Mouse (Mus musculus) myocyte (in vitro differentiated cells): Measurements from ENCODE around the gene Rab11fip4. TPM values are rescaled to one million over a fixed set of nuclear protein-coding genes. Genes with fewer than 3 reads are reported as not detected.

Experiments
- H3K27me3 ChIP-seq: one replicate; pipeline ENCODE4 v1.6.1; 2011; ENCODE audit not compliant: control insufficient read depth, insufficient read depth, insufficient read length
- H3K36me3 ChIP-seq: one replicate; pipeline ENCODE4 v1.6.1; 2011; ENCODE audit not compliant: control insufficient read depth, insufficient read depth
- H3K4me2 ChIP-seq: one replicate; pipeline ENCODE4 v1.6.1; 2011; ENCODE audit warnings: low read depth, control low read depth
- H3K4me3 ChIP-seq: one replicate; pipeline ENCODE4 v1.5.1; 2011; ENCODE audit warnings: mild to moderate bottlenecking, control low read depth, moderate library complexity
- H3K79me2 ChIP-seq: one replicate; pipeline ENCODE4 v1.6.1; 2011; ENCODE audit not compliant: control insufficient read depth, insufficient read depth
- H3ac ChIP-seq: one replicate; pipeline ENCODE4 v1.6.1; 2011; ENCODE audit not compliant: control insufficient read depth, insufficient read length
- CEBPB ChIP-seq: IDR thresholded peaks from 2 replicates; pipeline ENCODE4 v1.6.1; 2011; ENCODE audit warnings: mild to moderate bottlenecking, moderate library complexity; ENCODE audit not compliant: poor library complexity, insufficient read depth, severe bottlenecking
- E2F4 ChIP-seq: IDR thresholded peaks from one replicate; pipeline ENCODE4 v1.6.1; 2011; ENCODE audit warnings: mild to moderate bottlenecking, control low read depth, moderate library complexity; ENCODE audit not compliant: insufficient read depth
- MAX ChIP-seq: IDR thresholded peaks from one replicate; pipeline ENCODE4 v1.6.1; 2011; ENCODE audit warnings: low read depth, mild to moderate bottlenecking, control low read depth
- MYOD1 ChIP-seq, 3 experiments: IDR thresholded peaks; one replicate each; pipeline ENCODE4 v1.6.1; 2011; ENCODE audit warnings: control low read depth in 2 of 3, low read depth in 2 of 3, mild to moderate bottlenecking in 2 of 3, moderate library complexity in 1 of 3; ENCODE audit not compliant: insufficient read length in 2 of 3, control insufficient read depth in 1 of 3
- MYOG ChIP-seq, 3 experiments: IDR thresholded peaks; one replicate each; pipeline ENCODE4 v1.6.1; 2011; ENCODE audit warnings: control low read depth in 2 of 3, low read depth in 2 of 3, mild to moderate bottlenecking in 2 of 3; ENCODE audit not compliant: insufficient read length in 2 of 3, control insufficient read depth in 1 of 3, insufficient read depth in 1 of 3
- POLR2A ChIP-seq: IDR thresholded peaks from one replicate; pipeline ENCODE4 v1.6.1; 2011; ENCODE audit warnings: low read depth, mild to moderate bottlenecking, control low read depth, moderate library complexity; ENCODE audit not compliant: insufficient read length
- POLR2AphosphoS2 ChIP-seq: IDR thresholded peaks from one replicate; pipeline ENCODE4 v1.6.1; 2011; ENCODE audit warnings: low read depth, control low read depth; ENCODE audit not compliant: insufficient read length
- REST ChIP-seq: IDR thresholded peaks from one replicate; pipeline ENCODE4 v1.6.1; 2011; ENCODE audit warnings: mild to moderate bottlenecking, control low read depth, moderate library complexity; ENCODE audit not compliant: insufficient read depth, insufficient read length
- SRF ChIP-seq: IDR thresholded peaks from one replicate; pipeline ENCODE4 v1.6.1; 2011; ENCODE audit warnings: low read depth; ENCODE audit not compliant: control insufficient read depth, insufficient read length
- TCF12 ChIP-seq: IDR thresholded peaks from one replicate; pipeline ENCODE4 v1.6.1; 2011; ENCODE audit warnings: mild to moderate bottlenecking, control low read depth; ENCODE audit not compliant: poor library complexity, insufficient read depth, severe bottlenecking
- TCF3 ChIP-seq: IDR thresholded peaks from one replicate; pipeline ENCODE4 v1.6.1; 2011; ENCODE audit warnings: low read depth, control low read depth; ENCODE audit not compliant: insufficient read length
- USF1 ChIP-seq: IDR thresholded peaks from one replicate; pipeline ENCODE4 v1.6.1; 2011; ENCODE audit warnings: low read depth, mild to moderate bottlenecking, control low read depth, moderate library complexity
- polyA plus RNA-seq: library from polyadenylated mRNA; unstranded; fragments of >200 nt; fragmentation: generic; extraction: Trizol; gene quantifications from one replicate; pipeline ENCODE4 v1.2.1, GENCODE M21; 2012; ENCODE audit warnings: missing spikeins

Gene Rab11fip4
- polyA plus RNA-seq, 1 experiment, result 0.04 TPM

GRCm38 (mm10) chr11:79660361-79661205, 69.6 kb downstream of the Rab11fip4 start:
- H3K36me3 ChIP-seq, result no peaks in the 10 kb centered on the region
- H3K79me2 ChIP-seq, result no peaks in the 10 kb centered on the region
- H3K27me3 ChIP-seq, result peaks cover 26% of the 10 kb centered on the region
- H3K4me3 ChIP-seq, result no peak overlapping the region
- no peak overlapping the region for H3ac ChIP-seq
- peak overlapping the region; percentile 38 for H3K4me2 ChIP-seq
- no peak for TF ChIP-seq CEBPB
- TF ChIP-seq USF1, result no peak
- no peak for TF ChIP-seq SRF
- no peak for TF ChIP-seq POLR2A
- no peak for TF ChIP-seq MYOD1 (IDR thresholded peaks at IDR 0.05; ENCODE audit: control insufficient read depth in 1 of 3, insufficient read length in 2 of 3, low read depth in 2 of 3)
- TF ChIP-seq POLR2AphosphoS2, result no peak
- TF ChIP-seq REST, result no peak
- TF ChIP-seq TCF12, result no peak
- TF ChIP-seq E2F4, result no peak
- TF ChIP-seq TCF3, result no peak
- no peak for TF ChIP-seq MAX
- no peak for TF ChIP-seq MYOG (IDR thresholded peaks at IDR 0.05; ENCODE audit: control insufficient read depth in 1 of 3, insufficient read depth in 1 of 3, insufficient read length in 2 of 3, low read depth in 2 of 3)

- H3ac ChIP-seq, result no peak overlapping the region
- TF ChIP-seq SRF, result no peak
- H3K36me3 ChIP-seq, result no peaks in the 10 kb centered on the region
- H3K79me2 ChIP-seq, result no peaks in the 10 kb centered on the region
- no peak overlapping the region for H3K4me2 ChIP-seq
- H3K4me3 ChIP-seq, result no peak overlapping the region
- peaks cover 34% of the 10 kb centered on the region for H3K27me3 ChIP-seq
These were observed 71.0 kb downstream of the Rab11fip4 start for GRCm38 (mm10) chr11:79661877-79662545.

- TF ChIP-seq TCF3 (no peak), REST (no peak)
- no peak overlapping the region for H3ac ChIP-seq
- H3K27me3 ChIP-seq, result peaks cover 34% of the 10 kb centered on the region
- H3K4me2 ChIP-seq, result no peak overlapping the region
- H3K36me3 ChIP-seq, result no peaks in the 10 kb centered on the region
- H3K4me3 ChIP-seq, result no peak overlapping the region
- H3K79me2 ChIP-seq, result no peaks in the 10 kb centered on the region
These were observed 72.1 kb downstream of the Rab11fip4 start for GRCm38 (mm10) chr11:79663158-79663557.

GRCm38 (mm10) chr11:79663570-79663969, 72.6 kb downstream of the Rab11fip4 start:
- peak in 2 of 3 experiments; percentile 13 to 28 for TF ChIP-seq MYOG (IDR thresholded peaks at IDR 0.05; ENCODE audit: control insufficient read depth in 1 of 3, insufficient read depth in 1 of 3, insufficient read length in 2 of 3, low read depth in 2 of 3)
- no peak for TF ChIP-seq POLR2AphosphoS2
- no peak for TF ChIP-seq POLR2A
- peak; percentile 75 for TF ChIP-seq USF1
- TF ChIP-seq MAX, result no peak
- TF ChIP-seq MYOD1 (IDR thresholded peaks at IDR 0.05; ENCODE audit: control insufficient read depth in 1 of 3, insufficient read length in 2 of 3, low read depth in 2 of 3), result peak in 1 of 3 experiments; percentile 60
- Histone ChIP-seq H3K36me3 (no peaks in the 10 kb centered on the region), H3K79me2 (no peaks in the 10 kb centered on the region), H3K4me3 (no peak overlapping the region), H3ac (no peak overlapping the region), H3K4me2 (no peak overlapping the region), H3K27me3 (peaks cover 34% of the 10 kb centered on the region)

GRCm38 (mm10) chr11:79666544-79666943, 75.5 kb downstream of the Rab11fip4 start:
- Histone ChIP-seq H3K4me3 (no peak overlapping the region), H3ac (no peak overlapping the region), H3K27me3 (peaks cover 13% of the 10 kb centered on the region)

More at GRCm38 (mm10) chr11:79666544-79666943, 75.5 kb downstream of the Rab11fip4 start:
- Histone ChIP-seq H3K79me2 (no peaks in the 10 kb centered on the region), H3K4me2 (no peak overlapping the region), H3K36me3 (no peaks in the 10 kb centered on the region)
- no peak for TF ChIP-seq SRF
- no peak for TF ChIP-seq USF1
- no peak for TF ChIP-seq CEBPB
- TF ChIP-seq MAX, result no peak
- TF ChIP-seq MYOG (IDR thresholded peaks at IDR 0.05; ENCODE audit: control insufficient read depth in 1 of 3, insufficient read depth in 1 of 3, insufficient read length in 2 of 3, low read depth in 2 of 3), result no peak
- TF ChIP-seq POLR2A, result no peak
- TF ChIP-seq TCF12, result no peak
- TF ChIP-seq E2F4, result no peak
- TF ChIP-seq MYOD1 (IDR thresholded peaks at IDR 0.05; ENCODE audit: control insufficient read depth in 1 of 3, insufficient read length in 2 of 3, low read depth in 2 of 3), result no peak
- TF ChIP-seq TCF3, result no peak
- no peak for TF ChIP-seq REST
- no peak for TF ChIP-seq POLR2AphosphoS2
